Mouse (Mus musculus) hindbrain, embryonic 16.5 days (tissue): ENCODE results near the gene Ccdc110. TPM values are rescaled to one million over a fixed set of nuclear protein-coding genes. Genes with fewer than 3 reads are reported as not detected.

Experiments used
- ATAC-seq: fragments of 200-750 bp; cut with Nextera tagmentation; 2 replicates; pipeline ENCODE4 v1.8.0; 2017; ENCODE audit warnings: moderate TSS enrichment, moderate library complexity
- H3K27ac ChIP-seq: fragments of 300-500 bp; sonication (generic); 2 replicates; pipeline ENCODE4 v1.5.1; 2014; ENCODE audit warnings: low read depth, mild to moderate bottlenecking, control low read depth, low read length, moderate library complexity
- H3K27me3 ChIP-seq: fragments of 300-500 bp; sonication (generic); replicated peaks from 2 replicates; pipeline ENCODE4 v1.6.1; 2014; ENCODE audit warnings: low read length; ENCODE audit not compliant: control insufficient read depth, insufficient read depth
- H3K36me3 ChIP-seq: fragments of 300-500 bp; sonication (generic); 2 replicates; pipeline ENCODE4 v1.6.1; 2014; ENCODE audit warnings: mild to moderate bottlenecking, low read length, moderate library complexity, mixed read lengths; ENCODE audit not compliant: control insufficient read depth, insufficient read depth
- H3K4me1 ChIP-seq: fragments of 300-500 bp; sonication (generic); 2 replicates; pipeline ENCODE4 v1.6.1; 2014; ENCODE audit warnings: low read depth, low read length; ENCODE audit not compliant: control insufficient read depth, insufficient read depth
- H3K4me2 ChIP-seq: fragments of 300-500 bp; sonication (generic); 2 replicates; pipeline ENCODE4 v1.6.1; 2014; ENCODE audit warnings: mild to moderate bottlenecking, low read length, control low read depth, moderate library complexity
- H3K4me3 ChIP-seq: fragments of 300-500 bp; sonication (generic); 2 replicates; pipeline ENCODE4 v1.5.1; 2014; ENCODE audit warnings: mild to moderate bottlenecking, low read length, control low read depth, moderate library complexity
- H3K9ac ChIP-seq: fragments of 300-500 bp; sonication (generic); 2 replicates; pipeline ENCODE4 v1.6.1; 2014; ENCODE audit warnings: low read depth, mild to moderate bottlenecking, control low read depth, low read length, moderate library complexity
- H3K9me3 ChIP-seq: fragments of 300-500 bp; sonication (generic); 2 replicates; pipeline ENCODE4 v1.6.1; 2014; ENCODE audit warnings: mild to moderate bottlenecking, low read length, moderate library complexity; ENCODE audit not compliant: control insufficient read depth
- WGBS: fragments of 180-500 bp; shearing (Covaris S2); extraction: QIAGEN DNeasy Blood & Tissue Kit; methylation state at CpG from one replicate; pipeline ENCODE4 v1.1.7; 2014; 5-methylcytosine and 5-hydroxymethylcytosine counted together
- polyA plus RNA-seq: library from polyadenylated mRNA; unstranded; fragments of >200 nt; fragmentation: Nextera tagmentation; extraction: Ambion mirVana; gene quantifications from 2 replicates; pipeline ENCODE4 v1.2.1, GENCODE M21; 2015

The Ccdc110 gene
- 0.19 and 0.20 TPM in 2 replicates for polyA plus RNA-seq

GRCm38 (mm10) chr8:45934582-45935014 lies at the start of gene Ccdc110:
Gene Ccdc110, plus strand, starts transcription at chr8:45934619.
- peak; percentile 96 for ATAC-seq
- H3K9me3 ChIP-seq, result peaks cover 5% of the 10 kb centered on the region
- peak within 1 kb of the TSS; percentile 49 for H3K4me3 ChIP-seq
- no peaks in the 10 kb centered on the region for H3K36me3 ChIP-seq
- no peaks in the 10 kb centered on the region for H3K27me3 ChIP-seq
- peak within 1 kb of the TSS; percentile 39 for H3K9ac ChIP-seq
- WGBS, result under 1% methylated on average over 23 of the region's 23 CpGs
- no peak within 1 kb of the TSS for H3K27ac ChIP-seq
- peak within 1 kb of the TSS; percentile 53 for H3K4me2 ChIP-seq
- no peaks in the 10 kb centered on the region for H3K4me1 ChIP-seq

DNA sequence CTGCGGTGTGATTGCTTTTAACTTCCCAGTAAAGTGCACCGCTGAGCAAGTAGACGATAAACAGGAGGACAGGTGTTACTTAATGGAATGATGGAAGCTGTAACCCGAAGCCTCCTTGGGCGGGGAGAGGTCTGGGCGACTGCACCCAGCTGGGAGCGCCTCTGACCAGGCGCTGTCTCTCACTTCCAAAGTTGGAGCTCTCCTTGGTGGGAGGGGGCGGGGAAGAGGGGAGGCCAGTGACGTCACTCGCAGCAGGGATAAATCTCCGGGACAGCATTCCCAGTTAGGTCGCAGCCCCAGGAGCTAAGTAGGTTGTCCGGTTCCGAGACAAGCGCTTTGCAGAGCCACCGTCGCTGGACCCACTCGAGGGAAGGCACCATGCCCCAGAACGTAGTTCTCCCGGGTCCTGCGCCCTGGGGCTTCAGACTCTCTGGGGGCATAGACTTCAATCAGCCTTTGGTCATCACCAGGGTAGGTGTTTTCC lies 49.2 kb upstream of the Ccdc110 start, which contains the start of gene Pdlim3:
Gene Pdlim3 (plus strand): TSS at position 260 of the 484 bp plus-strand sequence.
- 0 out of 2 replicates have a peak within 1 kb of the TSS, but pooled peaks have one; percentile 24 for H3K27ac ChIP-seq
- no peaks in the 10 kb centered on the region for H3K36me3 ChIP-seq
- peaks cover 11% of the 10 kb centered on the region for H3K4me1 ChIP-seq
- H3K4me2 ChIP-seq, result peak within 1 kb of the TSS; percentile 91
- H3K27me3 ChIP-seq, result no peaks in the 10 kb centered on the region
- H3K4me3 ChIP-seq, result peak within 1 kb of the TSS; percentile 44
- no peaks in the 10 kb centered on the region for H3K9me3 ChIP-seq
- WGBS, result under 1% methylated on average over 21 of the region's 22 CpGs
- peak within 1 kb of the TSS; percentile 61 for H3K9ac ChIP-seq
- peak; percentile 69 for ATAC-seq

- peak overlapping the region; percentile 44 for H3K4me3 ChIP-seq
- WGBS, result 43% methylated on average over 2 of the region's 2 CpGs
- H3K27ac ChIP-seq, result 0 out of 2 replicates have a peak overlapping the region, but pooled peaks have one; percentile 24
Observed at GRCm38 (mm10) chr8:45885775-45886174, 48.6 kb upstream of the Ccdc110 start.

GRCm38 (mm10) chr8:45889737-45890136 lies 44.7 kb upstream of the Ccdc110 start:
- Histone ChIP-seq H3K27me3 (no peaks in the 10 kb centered on the region), H3K27ac (no peak overlapping the region), H3K4me1 (peaks cover 9% of the 10 kb centered on the region), H3K36me3 (no peaks in the 10 kb centered on the region), H3K9me3 (no peaks in the 10 kb centered on the region), H3K9ac (no peak overlapping the region), H3K4me2 (no peak overlapping the region), H3K4me3 (no peak overlapping the region)
- ATAC-seq, result no peak
- WGBS, result 94% methylated on average over 7 of the region's 7 CpGs

More at GRCm38 (mm10) chr8:45885775-45886174, 48.6 kb upstream of the Ccdc110 start:
- Histone ChIP-seq H3K4me1 (peaks cover 11% of the 10 kb centered on the region), H3K27me3 (no peaks in the 10 kb centered on the region), H3K36me3 (no peaks in the 10 kb centered on the region), H3K9me3 (no peaks in the 10 kb centered on the region), H3K4me2 (peak overlapping the region; percentile 91), H3K9ac (peak overlapping the region; percentile 61)
- ATAC-seq, result peak; percentile 56

- Histone ChIP-seq H3K27me3 (no peaks in the 10 kb centered on the region), H3K4me2 (no peak overlapping the region), H3K27ac (no peak overlapping the region), H3K36me3 (no peaks in the 10 kb centered on the region), H3K4me3 (no peak overlapping the region), H3K9ac (no peak overlapping the region), H3K4me1 (no peaks in the 10 kb centered on the region), H3K9me3 (peaks cover 4% of the 10 kb centered on the region)
- no peak for ATAC-seq
- 85% methylated on average over 3 of the region's 3 CpGs for WGBS
Observed at GRCm38 (mm10) chr8:45896590-45896989, 37.8 kb upstream of the Ccdc110 start.

GRCm38 (mm10) chr8:45899783-45900182 lies 34.6 kb upstream of the Ccdc110 start:
- no peak overlapping the region for H3K4me3 ChIP-seq
- ATAC-seq, result peak; percentile 90

DNA sequence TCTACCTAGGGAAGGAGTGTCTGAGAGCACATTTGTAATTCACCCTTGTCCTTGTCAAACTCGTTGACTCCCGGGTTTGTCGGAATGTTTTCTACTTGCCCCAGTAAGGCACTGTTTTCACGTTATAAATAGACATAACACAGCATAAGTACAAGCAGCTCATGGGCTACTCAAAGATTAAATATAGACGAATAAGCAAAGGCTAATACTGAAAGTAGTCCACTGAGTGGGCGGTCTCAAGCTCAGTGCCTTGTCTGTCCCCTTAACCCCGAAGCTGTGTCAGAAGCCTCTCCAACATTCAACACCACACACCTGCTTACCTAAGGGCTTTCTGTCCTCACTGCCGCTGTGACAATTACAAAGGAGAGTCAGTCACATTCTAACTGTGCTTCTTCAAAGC lies 32.8 kb upstream of the Ccdc110 start:
- WGBS, result 74% methylated on average over 8 of the region's 8 CpGs
- no peaks in the 10 kb centered on the region for H3K9me3 ChIP-seq
- no peak overlapping the region for H3K4me2 ChIP-seq
- H3K27ac ChIP-seq, result no peak overlapping the region
- H3K9ac ChIP-seq, result no peak overlapping the region
- H3K4me3 ChIP-seq, result no peak overlapping the region
- H3K36me3 ChIP-seq, result no peaks in the 10 kb centered on the region
- H3K27me3 ChIP-seq, result no peaks in the 10 kb centered on the region
- H3K4me1 ChIP-seq, result no peaks in the 10 kb centered on the region
- no peak for ATAC-seq

More at GRCm38 (mm10) chr8:45899783-45900182, 34.6 kb upstream of the Ccdc110 start:
- Histone ChIP-seq H3K36me3 (no peaks in the 10 kb centered on the region), H3K27me3 (no peaks in the 10 kb centered on the region), H3K27ac (no peak overlapping the region), H3K4me1 (no peaks in the 10 kb centered on the region), H3K4me2 (no peak overlapping the region), H3K9ac (no peak overlapping the region), H3K9me3 (peaks cover 4% of the 10 kb centered on the region)
- 47% methylated on average over 3 of the region's 3 CpGs for WGBS

GRCm38 (mm10) chr8:45903659-45904058 lies 30.8 kb upstream of the Ccdc110 start:
- WGBS, result 42% methylated on average over 3 of the region's 3 CpGs
- no peaks in the 10 kb centered on the region for H3K4me1 ChIP-seq

DNA sequence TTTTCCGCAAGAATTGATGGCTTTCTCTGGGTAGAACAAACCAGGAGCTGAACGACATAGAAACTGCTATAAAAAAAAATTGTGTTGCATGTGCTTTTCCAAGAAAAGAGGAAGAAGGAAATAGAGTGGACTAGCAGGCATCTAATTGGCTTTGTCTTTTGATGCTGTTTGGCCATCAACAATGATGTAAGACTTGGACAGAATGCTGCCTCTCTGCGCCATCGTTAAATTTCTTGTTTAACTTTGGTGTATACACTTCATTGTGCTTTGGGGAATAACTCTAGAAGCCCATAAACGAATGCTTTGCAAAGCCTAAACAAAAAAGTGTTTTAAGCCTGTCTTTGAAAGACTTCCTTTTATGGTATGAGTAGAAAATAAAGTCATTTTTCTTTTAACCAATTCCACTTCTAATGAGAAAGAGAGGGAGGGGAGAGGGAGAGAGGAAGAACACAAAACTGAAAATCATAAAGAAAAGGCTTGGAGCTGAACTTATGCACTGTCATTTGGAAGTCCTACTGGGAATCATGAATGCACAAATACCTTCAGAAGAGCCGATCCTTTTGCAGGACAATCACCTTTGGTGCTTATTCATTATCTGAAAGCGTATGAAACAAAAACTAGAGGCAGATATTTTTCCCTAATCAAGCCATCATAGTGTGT lies 28.7 kb upstream of the Ccdc110 start:
- no peaks in the 10 kb centered on the region for H3K9me3 ChIP-seq
- H3K36me3 ChIP-seq, result no peaks in the 10 kb centered on the region
- no peak overlapping the region for H3K4me2 ChIP-seq
- no peak overlapping the region for H3K9ac ChIP-seq
- no peaks in the 10 kb centered on the region for H3K4me1 ChIP-seq
- no peak overlapping the region for H3K4me3 ChIP-seq
- no peaks in the 10 kb centered on the region for H3K27me3 ChIP-seq
- H3K27ac ChIP-seq, result no peak overlapping the region
- 73% methylated on average over 7 of the region's 7 CpGs for WGBS
- ATAC-seq, result no peak

More at GRCm38 (mm10) chr8:45903659-45904058, 30.8 kb upstream of the Ccdc110 start:
- Histone ChIP-seq H3K9me3 (no peaks in the 10 kb centered on the region), H3K27ac (no peak overlapping the region), H3K9ac (no peak overlapping the region), H3K27me3 (no peaks in the 10 kb centered on the region), H3K4me3 (no peak overlapping the region), H3K36me3 (no peaks in the 10 kb centered on the region), H3K4me2 (no peak overlapping the region)
- ATAC-seq, result no peak
